Comparison of ENCODE assay signal across 7 mouse cellular contexts in the genomic region with DNA sequence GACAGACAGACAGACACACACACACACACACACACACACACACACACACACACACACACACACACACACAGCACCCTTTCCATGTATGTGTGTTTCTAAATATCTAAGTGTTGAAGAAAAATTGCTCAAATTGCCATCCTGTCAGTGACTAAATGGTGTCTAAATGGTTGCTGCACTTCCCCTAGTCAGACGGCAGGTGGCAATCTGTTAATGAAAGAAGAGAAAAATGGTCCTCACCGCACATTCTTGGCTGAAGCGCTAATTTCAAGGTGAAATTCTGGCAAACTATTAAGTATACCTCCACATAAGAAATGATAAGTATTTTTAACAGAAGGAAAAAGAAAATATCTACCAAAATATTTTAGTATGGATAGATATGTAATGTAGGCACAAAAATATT. TPM values are rescaled to one million over a fixed set of nuclear protein-coding genes. Genes with fewer than 3 reads are reported as not detected.
DNase-seq lines count a peak whose midpoint lies in the region.

No protein-coding gene starts in this region.

- intact Hi-C loops in gastrocnemius, postnatal 36 days (cut with DNase I): no loop called here

- DNase-seq in left cerebral cortex, adult 18-20 months (ENCODE audit: low spot score in 2 of 2): peak; percentile 25 to 55
- DNase-seq in left cerebral cortex, adult 11 months (ENCODE audit: low spot score): no peak
- DNase-seq in ES-CJ7 (ENCODE audit: low read depth, low spot score) (peak; percentile 35), ZHBTc4 (ENCODE audit: low read depth, low spot score) (peak; percentile 63)
- DNase-seq in heart, postnatal 4 days: peak; percentile 47
- DNase-seq in mesoderm, embryonic 11.5 days (ENCODE audit: low read depth, low spot score): peak; percentile 48
- DNase-seq in gastrocnemius, postnatal 36 days: no peak

RNA-seq across cellular contexts. Expression of gene Enpep, which starts 28.6 kb away (rescaled TPM):
- total RNA-seq in left cerebral cortex, adult 18-20 months (2021): 1 to 10 TPM; 1.6 to 2.0 TPM
- total RNA-seq in heart, postnatal 4 days (2021): 1 to 10 TPM; 8.3 to 8.8 TPM
- total RNA-seq in gastrocnemius, postnatal 36 days (2021): 1 to 10 TPM; 2.6 to 3.2 TPM

Comparison
In these comparisons a context has a peak if more than half of its experiments do, and no peak if none do; other contexts are left out.
1. DNase-seq: peak in left cerebral cortex, adult 18-20 months (2 of 2), ES-CJ7 (single experiment), ZHBTc4 (single experiment), heart, postnatal 4 days (single experiment) and mesoderm, embryonic 11.5 days (single experiment); none in left cerebral cortex, adult 11 months (single experiment) and gastrocnemius, postnatal 36 days (0 of 2).